Mouse (Mus musculus): ENCODE data around the gene Vps35l. TPM values are rescaled to one million over a fixed set of nuclear protein-coding genes. Genes with fewer than 3 reads are reported as not detected.

Vps35l gene
- total RNA-seq, 1 experiment from 2014 or later = 55.7 TPM

DNA sequence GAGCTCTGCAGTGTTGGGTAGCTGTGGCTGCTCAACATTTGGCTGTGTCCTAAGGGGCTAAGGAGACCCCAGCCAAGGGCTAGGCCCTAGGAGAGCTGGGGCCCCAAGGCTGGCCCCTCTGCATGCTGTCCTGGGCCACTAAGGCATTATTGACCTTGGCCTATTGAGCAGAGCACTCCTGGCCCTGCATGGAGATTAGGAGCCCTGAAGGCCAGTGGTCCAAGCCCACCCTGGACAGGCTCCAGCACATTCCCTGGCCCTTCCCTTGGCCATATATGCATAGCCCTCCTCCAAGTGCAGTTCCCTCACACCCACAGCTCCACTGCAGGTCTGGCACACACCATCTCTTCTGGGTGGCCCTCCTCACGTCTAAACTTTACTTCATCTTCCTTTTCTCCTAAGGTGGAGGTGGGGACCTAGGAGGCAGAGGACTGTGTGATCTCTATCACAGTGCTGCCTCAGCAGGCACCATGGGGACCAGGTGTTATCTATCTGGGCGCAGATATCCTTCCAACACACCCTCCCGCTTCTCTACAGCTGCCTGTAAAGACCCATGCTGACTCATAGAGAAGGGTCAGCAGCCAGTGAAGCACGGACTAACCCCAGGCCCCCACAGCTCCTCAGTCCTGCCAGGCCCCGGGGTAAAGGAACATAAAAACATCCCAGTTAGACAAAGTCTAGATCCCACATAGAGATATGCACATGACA, 109.7 kb downstream of the Vps35l start:
- no peak for ATAC-seq (ENCODE audit: extremely low read depth, insufficient number of reproducible peaks, low FRiP score, poor library complexity, severe bottlenecking)

DNA sequence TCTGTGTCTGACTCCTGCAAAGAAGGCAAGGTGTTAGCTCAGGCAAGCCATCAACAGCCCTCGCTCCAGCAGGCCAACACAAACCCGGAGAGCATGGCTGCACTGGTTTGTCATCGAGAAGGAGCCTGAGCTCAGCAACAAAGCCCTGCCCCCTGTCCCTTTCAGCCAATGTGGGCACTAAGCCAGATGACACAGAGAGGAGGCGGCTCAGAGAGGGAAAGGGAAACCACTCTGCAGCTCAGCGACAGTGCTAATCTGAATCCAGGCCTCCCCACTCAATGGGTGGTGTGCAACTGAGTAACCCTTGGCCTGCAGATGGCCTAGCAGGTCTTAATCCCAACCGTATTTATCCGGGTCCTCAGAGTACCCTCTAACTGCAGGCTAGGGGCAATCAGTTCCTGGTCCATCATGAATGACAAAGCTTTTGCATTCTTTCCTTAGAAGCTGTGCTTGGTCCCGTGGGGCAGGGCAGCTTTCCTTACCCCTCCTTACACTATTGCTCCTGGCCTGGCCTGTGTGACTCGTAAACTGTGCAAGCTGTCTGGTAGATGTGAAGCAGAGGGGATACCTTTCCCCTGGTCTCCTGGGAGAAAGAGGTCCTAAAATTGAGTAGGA, 110.8 kb downstream of the Vps35l start:
- ATAC-seq (ENCODE audit: extremely low read depth, insufficient number of reproducible peaks, low FRiP score, poor library complexity, severe bottlenecking) = no peak

DNA sequence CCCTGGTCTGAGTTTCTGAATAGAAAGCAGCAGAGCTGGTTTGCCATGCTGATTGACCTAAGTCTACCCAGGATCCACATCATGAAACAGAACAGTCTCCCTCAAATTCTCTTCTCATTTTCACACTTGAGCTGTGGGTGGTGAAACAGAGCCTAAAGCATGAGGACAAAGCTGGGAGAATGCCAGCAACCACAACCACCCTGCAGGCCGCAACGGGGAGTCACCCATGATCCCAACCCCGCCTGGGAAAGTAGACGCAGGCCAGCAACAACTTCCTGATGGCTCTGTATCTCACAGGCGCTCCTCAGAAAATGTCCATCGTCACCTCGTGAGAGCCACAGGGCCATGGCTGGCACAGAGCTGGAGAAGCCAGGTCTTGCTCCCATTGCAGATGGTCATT, 111.5 kb downstream of the Vps35l start:
- ATAC-seq (ENCODE audit: extremely low read depth, insufficient number of reproducible peaks, low FRiP score, poor library complexity, severe bottlenecking) = no peak

DNA sequence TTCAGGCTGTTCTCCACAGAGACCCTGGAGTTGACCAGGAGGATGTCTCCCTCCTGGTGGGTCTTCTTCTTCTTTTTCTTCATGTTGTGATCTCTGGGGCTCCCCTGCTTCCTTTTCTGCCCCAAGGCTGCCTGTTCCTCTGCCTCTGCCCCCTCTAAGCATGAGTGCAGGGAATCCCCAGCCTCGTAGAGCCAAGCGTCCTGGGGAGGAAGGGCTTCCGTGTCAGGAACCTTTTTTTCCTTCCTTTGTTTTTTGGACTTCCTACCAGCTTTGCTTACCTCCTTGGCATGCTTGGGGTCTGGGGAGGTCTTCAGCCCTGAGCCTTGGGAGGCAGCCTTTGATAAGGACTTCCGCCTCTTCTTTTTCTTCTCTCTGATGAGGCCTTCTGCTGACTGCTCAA, 112.6 kb downstream of the Vps35l start:
- ATAC-seq (ENCODE audit: extremely low read depth, insufficient number of reproducible peaks, low FRiP score, poor library complexity, severe bottlenecking) = no peak

GRCm38 (mm10) chr7:118854606-118855005, 114.6 kb downstream of the Vps35l start:
- no peak for ATAC-seq (ENCODE audit: extremely low read depth, insufficient number of reproducible peaks, low FRiP score, poor library complexity, severe bottlenecking)

DNA sequence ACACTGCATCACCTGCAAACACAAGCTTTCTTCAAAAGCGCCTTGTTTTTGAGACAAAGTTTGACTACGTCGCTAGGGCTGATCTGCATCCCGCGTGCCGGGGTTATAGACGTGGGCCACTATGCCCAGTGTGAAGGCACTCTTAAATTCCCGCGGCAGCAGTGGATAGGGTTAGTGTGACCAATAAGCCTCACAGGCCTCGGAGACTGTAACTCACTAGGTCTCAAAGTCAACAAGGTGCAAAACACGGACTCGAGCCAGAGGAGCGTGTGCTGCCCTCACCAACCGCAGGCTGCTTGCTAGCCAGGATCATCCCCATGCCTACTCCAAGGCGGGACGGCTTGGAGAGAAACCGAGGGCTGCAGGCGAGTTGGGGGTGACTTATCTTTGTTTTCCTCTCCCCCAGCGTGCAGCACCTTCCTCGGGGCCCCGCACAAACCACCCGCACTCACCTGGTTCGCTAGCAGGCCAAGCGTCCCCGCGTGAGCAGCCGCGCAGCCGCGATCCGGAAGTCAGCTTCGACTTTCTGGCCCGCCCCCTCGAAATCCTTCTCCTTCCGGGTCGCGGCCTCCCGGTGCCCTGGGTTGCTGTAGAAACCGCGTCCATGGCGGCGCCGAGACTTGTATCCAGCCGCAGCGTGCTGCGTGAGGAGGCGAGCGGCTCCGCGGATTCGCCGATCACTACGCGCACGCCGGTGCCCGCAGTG, 115.3 kb downstream of the Vps35l start, which contains the start of gene Iqck:
Iqck (plus strand) TSS at position 582 of the 706 bp plus-strand sequence.
- ATAC-seq (ENCODE audit: extremely low read depth, insufficient number of reproducible peaks, low FRiP score, poor library complexity, severe bottlenecking) = peak; percentile 94

- no peak; the same call in 1 of the 2 replicates for ATAC-seq (ENCODE audit: extremely low read depth, insufficient number of reproducible peaks, low FRiP score, poor library complexity, severe bottlenecking)
Measured at GRCm38 (mm10) chr7:118855877-118856304, 115.9 kb downstream of the Vps35l start, which contains the start of gene Knop1. Knop1 (minus strand) TSS chr7:118856254.

DNA sequence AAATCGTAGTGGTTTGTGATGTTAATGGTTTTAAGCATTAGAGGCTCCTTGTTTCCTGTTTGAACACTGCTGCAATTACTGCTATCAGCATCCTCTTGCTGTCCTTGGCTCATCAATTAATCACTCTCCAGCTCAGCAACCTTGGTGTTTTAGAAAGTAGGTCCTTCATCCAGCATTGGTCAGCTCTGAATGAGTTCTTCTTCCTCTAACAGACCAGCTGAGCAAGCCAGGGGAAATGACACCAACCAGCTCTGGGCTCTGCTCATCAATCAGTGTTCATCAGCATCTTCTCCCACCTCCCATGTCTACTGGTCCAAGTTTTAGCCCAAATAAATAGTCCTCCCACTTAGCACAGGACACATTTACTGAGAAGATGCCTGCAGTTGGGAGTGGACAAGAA, 118.6 kb downstream of the Vps35l start:
- no peak for ATAC-seq (ENCODE audit: extremely low read depth, insufficient number of reproducible peaks, low FRiP score, poor library complexity, severe bottlenecking)

DNA sequence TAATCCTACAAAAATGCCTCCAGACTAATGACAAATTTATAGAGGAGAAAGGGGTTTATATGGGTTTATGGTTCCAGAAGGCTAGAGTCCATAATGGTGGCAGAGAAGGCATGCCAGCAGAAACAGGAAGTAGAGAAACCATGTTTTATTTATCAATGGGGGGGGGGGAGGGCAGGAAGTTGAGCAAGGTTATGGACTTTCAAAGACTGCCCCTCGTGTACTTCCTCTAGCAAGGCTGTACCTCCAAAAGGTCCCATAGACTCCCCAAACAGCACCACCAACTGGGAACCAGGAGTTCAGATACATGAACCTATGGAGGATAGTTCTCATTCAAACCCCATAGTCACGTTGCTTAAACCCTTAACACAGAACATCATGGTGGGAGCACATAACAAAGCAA, 125.3 kb downstream of the Vps35l start:
- ATAC-seq (ENCODE audit: extremely low read depth, insufficient number of reproducible peaks, low FRiP score, poor library complexity, severe bottlenecking) = no peak

GRCm38 (mm10) chr7:118879466-118880029, 139.5 kb downstream of the Vps35l start:
- no peak for ATAC-seq (ENCODE audit: extremely low read depth, insufficient number of reproducible peaks, low FRiP score, poor library complexity, severe bottlenecking)

DNA sequence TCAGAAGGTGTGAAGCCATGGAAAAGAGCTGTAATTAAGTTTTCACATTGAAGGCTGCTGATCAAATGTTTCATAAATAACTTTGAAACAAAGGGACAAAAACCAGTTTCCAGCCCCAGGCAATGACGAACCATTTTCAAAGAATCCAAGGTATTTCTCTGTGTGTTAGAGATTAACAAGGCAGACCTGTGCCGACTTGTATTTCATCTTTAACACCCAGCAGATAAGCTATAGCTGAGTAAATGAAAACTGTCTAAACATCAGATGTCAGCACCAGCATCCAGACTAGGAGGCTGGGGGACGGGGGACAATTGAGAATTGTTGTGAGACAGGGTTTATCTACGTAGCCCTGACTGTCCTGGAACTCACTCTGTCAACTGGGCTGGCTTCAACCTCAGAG, 143.9 kb downstream of the Vps35l start:
- ATAC-seq (ENCODE audit: extremely low read depth, insufficient number of reproducible peaks, low FRiP score, poor library complexity, severe bottlenecking) = no peak

DNA sequence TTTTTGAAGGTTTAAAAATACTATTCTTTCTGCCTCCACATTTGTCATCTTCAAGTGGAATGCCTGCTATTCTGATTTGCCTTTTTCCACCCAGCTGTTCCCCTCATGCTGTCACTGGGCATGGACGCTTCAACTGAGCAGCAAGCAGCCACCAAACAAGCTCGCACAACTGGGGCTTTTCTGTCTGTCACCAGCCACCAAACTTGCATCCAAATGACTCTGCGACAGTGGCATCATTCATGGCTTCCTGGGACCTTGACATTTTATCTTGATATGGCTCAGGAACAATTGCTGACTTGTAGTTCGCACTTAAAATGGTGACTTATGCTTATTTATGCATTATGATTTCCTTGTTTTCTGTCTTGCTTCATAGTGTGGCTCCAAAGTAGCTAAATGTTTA, 144.9 kb downstream of the Vps35l start:
- ATAC-seq (ENCODE audit: extremely low read depth, insufficient number of reproducible peaks, low FRiP score, poor library complexity, severe bottlenecking) = no peak

GRCm38 (mm10) chr7:118887303-118888055, 147.5 kb downstream of the Vps35l start:
- no peak for ATAC-seq (ENCODE audit: extremely low read depth, insufficient number of reproducible peaks, low FRiP score, poor library complexity, severe bottlenecking)

- ATAC-seq (ENCODE audit: extremely low read depth, insufficient number of reproducible peaks, low FRiP score, poor library complexity, severe bottlenecking) = no peak
Measured at GRCm38 (mm10) chr7:118889046-118889680, 149.1 kb downstream of the Vps35l start.

Other genes with a start within 250 kb of the Vps35l start
- 24.2 and 25.4 TPM in 2 replicates for gene Itpripl2, start 248.3 kb upstream of the Vps35l start, total RNA-seq (2017)
- 6.2 and 7.5 TPM in 2 replicates for gene Coq7, start 206.9 kb upstream of the Vps35l start, total RNA-seq (2017)
- 0.74 and 1.5 TPM in 2 replicates for gene Tmc7, start 155.5 kb upstream of the Vps35l start, total RNA-seq (2017)
- gene Tmc5, start 142.9 kb upstream of the Vps35l start, total RNA-seq (2017) = not detected in 2 replicates
- gene Gde1, start 34.4 kb upstream of the Vps35l start, total RNA-seq (2017) = 22.5 and 26.0 TPM in 2 replicates
- gene Ccp110, start 27.7 kb upstream of the Vps35l start, total RNA-seq (2017) = 14.1 and 15.5 TPM in 2 replicates
- gene Iqck, start 115.5 kb downstream of the Vps35l start, total RNA-seq (2017) = 0.98 and 1.3 TPM in 2 replicates
- gene Knop1, start 116.0 kb downstream of the Vps35l start, total RNA-seq (2017) = 18.9 and 19.1 TPM in 2 replicates

All from neutrophil, adult 5-6 weeks (primary cell).